Mouse (Mus musculus) erythroid progenitor cell, adult 5-6 weeks (primary cell): ENCODE measurements around the gene Vstm2l. TPM values are rescaled to one million over a fixed set of nuclear protein-coding genes. Genes with fewer than 3 reads are reported as not detected.

ENCODE experiments used
- ATAC-seq: replicated peaks from 2 replicates; pipeline ENCODE4 v1.8.0; 2016; ENCODE audit warnings: moderate number of reproducible peaks, mild to moderate bottlenecking, moderate TSS enrichment, inconsistent platforms; ENCODE audit not compliant: poor library complexity, low FRiP score, severe bottlenecking
- total RNA-seq, 2 experiments: library from RNA; stranded (forward) in 1 of 2; stranded (reverse) in 1 of 2; fragments of 150-400 nt in 1 of 2; fragments of 186-747, 209-891 nt in 1 of 2; gene quantifications; 2 replicates each; pipeline versions ENCODE4 v1.2.3 to v1.2.4; 2015 to 2017; ENCODE audit warnings: low replicate concordance in 2 of 2

Vstm2l gene
- not detected in 2 replicates for total RNA-seq (2015; ENCODE audit: low replicate concordance)
- not detected in 2 replicates for total RNA-seq (2017; ENCODE audit: low replicate concordance)

DNA sequence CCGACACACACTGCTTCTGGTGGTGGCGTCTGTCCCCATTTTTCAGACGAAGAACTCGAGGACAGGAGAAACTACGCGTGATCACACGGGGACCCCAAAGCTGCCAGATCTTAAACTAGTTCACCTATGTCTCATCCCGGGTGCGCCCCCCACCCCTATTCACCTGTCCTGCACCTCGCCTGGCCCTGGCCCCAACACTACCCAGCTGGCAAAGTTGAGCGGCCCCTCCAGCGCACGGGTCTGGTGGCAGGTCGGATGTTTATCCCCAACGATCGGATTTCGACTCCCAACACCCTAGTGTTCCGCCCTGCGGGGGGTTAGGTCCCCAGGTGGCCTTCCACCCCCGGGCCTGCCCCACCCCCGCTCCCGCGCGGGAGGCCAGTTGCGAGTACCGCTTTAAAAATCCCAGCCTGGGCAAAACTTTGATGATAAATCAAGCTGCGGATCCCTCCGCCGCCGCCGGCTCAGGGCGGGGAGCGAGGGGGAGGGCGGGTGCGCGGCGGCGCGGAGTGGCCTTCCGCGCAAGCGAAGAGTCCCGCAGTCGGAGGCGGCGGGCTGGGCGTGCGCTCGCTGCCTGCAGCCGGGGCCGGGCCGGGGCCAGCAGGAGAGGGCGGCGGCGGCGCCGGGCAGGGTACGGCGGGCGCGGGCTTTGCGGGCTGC lies at the start of gene Vstm2l:
Vstm2l (plus strand) TSS at position 549 of the 660 bp plus-strand sequence.
- ATAC-seq = no peak

DNA sequence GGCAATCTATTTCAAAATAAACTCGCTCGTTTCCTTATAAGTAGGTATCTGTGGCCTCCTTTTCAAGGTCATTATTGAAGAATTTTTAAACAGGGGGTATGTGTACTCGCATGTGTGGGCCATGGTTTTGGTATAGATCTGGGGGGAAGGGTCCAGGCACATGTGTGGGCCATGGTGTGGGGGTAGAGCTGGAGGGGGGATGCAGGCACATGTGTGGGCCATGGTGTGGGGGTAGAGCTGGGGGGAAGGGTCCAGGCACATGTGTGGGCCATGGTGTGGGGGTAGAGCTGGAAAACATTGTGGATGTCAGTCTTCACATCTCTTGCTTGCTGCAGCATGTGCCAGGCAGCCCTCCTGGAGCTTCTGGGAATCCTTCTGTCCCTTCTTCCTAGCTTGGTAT lies 47.3 kb upstream of the Vstm2l start:
- no peak for ATAC-seq

DNA sequence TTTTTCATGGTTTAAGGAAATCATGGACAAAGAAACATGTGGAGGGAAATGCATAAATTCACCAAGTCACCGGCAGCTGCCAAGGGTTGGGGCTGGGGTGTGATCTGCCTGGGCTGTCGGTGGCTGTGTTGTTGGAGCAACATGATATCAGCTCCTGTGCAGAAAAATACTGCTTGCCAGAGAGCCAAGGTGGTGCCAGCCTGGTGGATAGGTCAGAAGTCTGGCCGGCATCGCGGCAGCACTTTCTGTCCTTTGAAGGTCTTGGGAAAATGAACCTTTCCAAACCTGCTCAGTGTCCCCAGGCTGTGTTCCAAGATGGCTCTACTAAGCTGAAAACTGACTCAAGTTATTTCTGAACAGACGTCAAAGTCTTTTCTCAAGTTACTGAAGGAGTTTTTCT lies 44.2 kb upstream of the Vstm2l start:
- ATAC-seq = no peak

DNA sequence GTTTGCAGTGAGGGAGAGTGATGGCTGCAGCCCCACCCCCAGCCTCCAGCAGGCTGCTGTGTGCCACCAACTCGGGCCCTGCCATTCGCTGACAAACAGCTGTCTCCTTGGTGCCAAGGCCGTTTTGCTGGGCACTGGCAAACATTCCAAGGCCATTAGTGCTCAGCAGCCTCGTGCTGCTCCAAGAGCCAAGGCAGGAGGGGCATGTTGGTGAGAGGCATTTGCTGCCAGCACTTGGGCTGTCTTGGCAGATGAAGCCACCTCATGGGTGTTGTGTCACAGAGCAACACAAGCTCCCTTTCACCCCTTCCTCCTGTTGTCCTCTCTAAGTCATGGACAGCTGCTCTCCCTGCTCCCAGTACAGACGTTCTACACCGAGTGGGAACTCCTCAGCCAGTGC lies 41.2 kb upstream of the Vstm2l start:
- no peak for ATAC-seq

DNA sequence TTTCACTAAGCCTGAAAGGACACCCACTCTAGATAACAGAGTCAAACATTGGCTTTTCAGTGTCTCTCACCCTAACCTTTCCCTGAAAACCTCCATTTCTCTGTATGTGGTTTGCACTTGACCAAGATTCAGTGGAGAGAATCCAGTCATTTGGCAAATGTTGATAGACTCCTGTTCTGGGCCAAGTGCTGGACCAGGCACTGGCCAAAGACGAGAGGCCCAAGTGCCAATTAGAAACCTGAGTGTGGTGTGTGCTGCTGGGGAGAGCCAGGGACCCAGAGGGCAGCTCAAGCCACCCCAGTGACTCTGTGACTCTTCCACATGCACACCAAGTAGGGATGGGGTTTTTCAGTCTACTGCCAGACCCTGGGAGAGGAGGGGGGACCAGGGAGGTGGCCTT lies 40.8 kb upstream of the Vstm2l start:
- no peak for ATAC-seq

DNA sequence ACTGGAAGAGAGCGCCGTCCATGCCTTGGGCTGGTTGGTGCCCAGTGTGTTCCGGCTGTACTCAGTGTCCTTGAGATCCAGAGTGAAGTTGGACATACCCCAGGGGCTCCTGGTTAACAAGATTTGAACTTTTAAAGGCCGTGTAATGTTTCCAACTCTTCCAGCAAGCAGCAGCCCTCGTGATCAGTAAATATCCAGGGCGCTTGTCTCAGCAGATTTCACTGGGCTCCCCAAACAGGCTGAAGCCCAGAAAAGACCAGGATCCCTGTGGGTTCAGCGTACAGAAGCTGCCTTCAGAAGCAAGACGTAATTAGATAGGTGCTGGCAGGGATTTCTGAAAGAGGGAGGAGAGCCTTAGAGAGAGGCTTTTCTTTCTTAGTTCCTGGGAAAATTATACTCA lies 39.3 kb upstream of the Vstm2l start:
- no peak for ATAC-seq

DNA sequence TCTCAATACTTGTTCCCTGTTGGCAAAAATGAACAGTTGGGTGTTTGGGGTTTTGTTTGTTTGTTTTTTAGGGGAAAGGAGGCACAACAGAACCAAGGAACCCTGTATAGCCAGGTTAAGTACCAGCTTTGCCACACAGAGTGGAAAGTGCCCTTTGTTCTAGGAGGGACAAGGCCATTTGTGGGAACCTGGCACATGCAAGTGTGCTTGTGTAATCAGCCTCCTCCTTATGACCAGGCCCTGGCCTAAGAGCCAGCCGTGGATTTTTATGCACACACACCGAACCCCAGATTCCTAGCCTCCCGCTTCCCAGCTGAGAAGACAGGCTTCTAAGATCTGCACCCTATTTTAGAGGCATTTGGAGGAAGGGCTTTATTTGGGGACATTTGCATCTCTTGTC lies 37.1 kb upstream of the Vstm2l start:
- no peak for ATAC-seq

DNA sequence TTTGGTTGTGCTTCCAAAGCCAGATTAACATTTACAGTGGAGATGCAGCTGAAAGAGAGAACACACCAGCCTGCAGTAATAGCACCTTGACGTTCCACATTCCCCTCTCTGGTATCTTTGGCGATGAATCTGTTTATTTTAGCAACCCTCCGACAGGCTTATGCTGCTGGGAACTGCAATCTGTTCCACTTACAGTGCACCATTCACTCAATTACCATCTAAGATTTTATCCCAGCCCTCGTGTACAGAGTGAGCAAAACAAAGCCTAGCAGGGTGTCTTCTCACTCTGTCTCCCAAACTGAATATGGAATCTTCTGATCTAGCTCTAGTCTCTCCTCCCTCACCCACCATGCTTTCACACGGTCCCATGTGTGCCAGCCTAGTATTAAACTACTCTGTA lies 36.5 kb upstream of the Vstm2l start:
- ATAC-seq = no peak

DNA sequence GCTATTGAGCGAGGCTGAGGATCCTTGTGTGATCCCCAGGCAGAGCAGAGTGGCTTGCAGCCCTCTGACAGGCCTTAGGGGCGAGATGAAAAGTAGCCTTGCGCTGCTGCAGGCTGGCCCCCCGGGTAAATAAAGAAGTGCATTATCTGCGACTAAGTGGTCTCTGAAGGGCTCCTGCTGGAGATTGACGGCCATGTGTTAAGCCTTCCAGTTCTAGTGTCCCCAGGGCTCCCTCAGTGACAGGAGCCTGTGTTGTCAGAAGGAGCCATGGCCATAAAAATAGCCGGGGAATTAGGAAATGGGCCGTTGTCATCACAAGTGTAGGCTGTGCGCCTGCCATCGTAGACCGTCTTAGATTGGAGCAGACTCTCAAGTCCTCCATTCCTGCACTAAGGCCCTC lies 32.5 kb upstream of the Vstm2l start:
- ATAC-seq = no peak

DNA sequence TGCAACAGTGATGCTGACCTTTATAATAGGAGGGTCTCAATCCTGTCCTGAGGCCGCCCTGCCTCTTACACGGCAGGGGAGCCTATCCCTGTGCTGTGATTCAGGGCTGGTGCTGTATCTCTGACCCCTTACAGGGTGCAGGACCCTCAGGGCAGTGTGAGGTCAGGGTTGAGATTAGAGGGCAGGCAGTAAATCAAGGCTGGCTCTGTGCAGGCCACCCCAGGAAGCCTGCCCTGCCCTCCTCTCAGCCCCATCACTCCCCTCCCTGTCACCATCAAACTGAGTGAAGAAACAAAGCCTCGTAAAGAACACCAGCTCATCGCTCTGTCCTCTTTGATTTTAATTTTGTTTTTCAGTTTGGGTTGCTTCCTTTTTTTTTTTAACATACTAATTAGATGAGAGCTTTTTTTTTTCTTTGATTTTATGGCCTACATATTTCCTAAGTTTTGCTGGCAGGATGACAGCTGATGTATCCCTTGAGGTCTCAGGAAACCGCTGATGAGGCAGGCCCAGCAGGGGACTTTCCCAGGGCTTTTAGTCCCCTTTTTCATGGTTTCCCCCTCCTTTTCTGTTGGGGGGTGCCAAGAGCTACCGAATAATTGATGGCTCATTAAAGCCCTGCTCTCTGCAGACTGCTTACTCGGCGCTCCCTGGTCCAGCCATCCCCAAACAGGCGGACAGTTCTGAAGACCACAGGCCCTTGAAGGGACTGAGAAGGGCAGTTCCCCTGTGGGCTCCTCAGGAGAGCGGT lies 27.0 kb upstream of the Vstm2l start:
- ATAC-seq = no peak

DNA sequence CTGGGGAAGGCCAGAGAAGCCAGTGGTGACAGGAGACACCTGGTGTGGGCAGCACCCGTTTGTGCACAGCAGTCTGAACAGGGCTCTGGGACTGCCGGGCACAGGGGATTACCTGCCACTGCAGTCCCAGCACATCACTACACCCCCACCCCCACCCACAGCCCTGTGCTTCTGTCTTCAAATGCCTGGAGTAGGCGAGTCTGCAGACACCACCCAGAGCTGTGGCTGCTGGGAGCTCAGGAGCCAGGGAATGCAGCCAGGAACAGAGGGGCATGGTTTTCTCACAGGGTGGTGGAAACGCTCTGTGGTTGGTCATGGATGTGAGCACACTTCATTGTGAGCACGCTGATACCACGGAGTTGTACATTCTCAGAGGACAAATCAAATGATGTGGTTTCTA lies 23.3 kb upstream of the Vstm2l start:
- no peak for ATAC-seq

DNA sequence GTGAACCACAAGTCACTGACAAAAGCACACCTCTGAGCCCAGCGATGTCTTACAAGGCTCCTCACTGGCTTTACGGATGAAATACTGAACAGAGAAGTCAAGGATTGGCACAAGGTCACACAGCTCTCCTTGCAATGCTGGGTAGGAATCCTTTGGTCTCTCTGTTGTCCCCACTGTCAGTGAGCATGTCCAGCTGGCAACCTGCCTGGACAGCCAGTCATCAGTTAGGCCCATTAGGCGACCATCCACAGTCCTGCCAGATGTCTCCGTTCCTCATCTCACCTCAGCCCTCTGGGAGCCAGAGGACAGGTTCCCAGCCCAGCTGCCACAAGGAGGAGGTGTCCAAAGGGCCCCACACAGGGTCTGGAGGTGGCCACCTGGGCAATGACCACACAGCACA lies 17.3 kb upstream of the Vstm2l start:
- ATAC-seq = no peak

DNA sequence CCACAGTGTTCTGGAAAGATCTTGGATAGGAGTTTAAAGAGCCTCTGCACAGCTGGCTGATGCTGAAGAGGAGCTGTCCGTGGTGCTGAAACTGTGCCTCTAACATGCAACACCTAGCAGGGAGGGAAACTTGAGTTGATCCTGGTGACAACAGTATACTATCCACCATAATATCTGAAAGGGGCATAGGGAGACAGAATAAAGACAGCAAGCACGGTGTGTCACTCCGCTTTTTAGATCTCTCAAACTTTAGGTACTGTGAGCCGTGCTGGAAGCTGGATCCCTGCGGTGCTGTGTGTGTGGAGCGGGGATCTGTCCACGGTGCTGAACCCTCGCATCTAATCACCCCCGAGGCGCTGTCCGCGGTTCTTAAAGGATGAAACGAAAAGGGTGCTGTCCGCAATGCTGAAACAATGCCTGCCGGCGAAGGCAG lies 1.2 kb upstream of the Vstm2l start:
- 0 out of 2 replicates have a peak, but pooled peaks have one; percentile 42 for ATAC-seq

DNA sequence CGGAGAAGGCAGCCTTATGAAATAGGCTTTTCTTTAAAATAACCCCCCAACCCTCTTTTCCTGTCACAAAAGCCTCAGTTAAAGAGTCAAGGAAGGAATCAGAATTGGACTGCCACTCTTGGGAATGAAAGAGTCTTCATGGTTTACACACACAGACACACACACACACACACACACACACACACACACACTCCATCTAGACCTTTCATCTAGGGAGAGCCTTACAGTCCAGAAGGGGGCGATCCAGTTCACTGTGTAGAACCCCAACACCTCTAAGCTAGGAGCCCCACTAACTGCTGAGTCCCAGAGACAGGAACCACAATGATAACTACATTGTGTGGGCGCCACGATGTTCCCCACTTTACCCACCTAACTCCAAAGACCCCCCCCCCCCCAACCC lies 748 bp upstream of the Vstm2l start:
- no peak for ATAC-seq

DNA sequence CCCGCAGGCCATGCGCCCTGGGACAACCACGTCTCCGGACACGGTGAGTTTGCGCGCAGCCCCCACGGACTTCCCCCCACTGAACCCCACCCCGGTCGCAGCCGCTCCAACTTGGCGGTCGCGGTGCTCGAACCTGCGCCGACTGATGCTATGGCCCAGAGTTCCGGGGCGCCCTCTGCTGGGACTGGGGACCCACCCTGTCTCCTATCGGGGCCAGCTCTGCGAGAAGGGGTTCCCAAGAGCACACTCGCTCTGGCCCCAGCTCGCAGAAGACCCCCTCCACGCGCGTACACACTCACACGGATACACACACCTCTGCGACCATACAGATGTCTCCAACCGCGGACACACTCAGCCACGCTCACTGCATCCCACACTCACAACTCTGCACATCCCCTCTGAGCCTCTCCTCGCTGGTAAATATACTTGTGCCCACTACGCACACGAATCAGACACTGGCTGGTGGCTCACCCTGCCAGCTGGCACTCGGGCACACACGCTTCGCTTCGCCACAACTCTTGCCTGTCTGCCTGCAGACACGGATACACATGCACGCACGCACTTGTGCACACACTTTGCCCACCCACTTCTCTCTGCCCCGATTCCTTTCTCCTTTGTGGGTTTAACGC lies 550 bp downstream of the Vstm2l start:
- no peak for ATAC-seq

DNA sequence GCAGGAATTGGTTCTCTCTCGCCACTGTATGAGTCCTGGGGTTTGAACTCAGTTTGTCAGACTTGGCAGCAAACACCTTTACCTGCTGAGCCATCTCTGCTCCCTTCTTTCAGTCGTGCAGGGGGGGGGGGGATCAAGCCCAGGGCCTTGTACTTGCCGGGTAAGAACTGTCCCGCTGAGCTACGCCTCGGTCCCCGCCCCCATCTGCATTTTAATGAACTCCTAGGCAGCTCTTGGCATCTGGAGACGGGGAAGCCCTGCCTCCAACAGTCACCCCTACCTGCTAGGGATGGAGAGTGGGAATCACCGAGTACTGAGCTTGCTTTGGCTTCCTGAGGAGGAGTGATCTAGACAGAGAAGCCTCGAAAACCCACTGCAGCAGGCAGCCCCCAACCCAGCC lies 4.1 kb downstream of the Vstm2l start:
- ATAC-seq = no peak

DNA sequence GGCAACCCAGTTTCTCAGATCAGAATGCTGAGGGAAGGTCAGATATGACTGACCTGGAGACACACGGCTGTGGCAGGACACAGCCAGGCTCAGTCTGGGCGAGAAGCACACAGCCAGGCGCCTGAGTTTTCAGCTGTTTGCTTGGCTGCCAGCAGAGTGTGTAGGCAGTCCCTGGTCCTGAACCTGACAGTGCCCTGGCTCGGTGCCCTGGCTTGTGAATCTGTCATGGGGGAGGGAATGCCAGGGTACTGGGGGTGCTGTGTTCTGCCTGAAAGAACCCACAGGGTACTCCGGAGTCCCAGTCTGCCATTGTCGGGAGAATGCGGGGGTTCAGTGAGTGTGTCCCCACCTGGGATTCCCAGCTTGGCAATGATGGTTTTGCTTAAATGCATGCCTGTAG lies 7.1 kb downstream of the Vstm2l start:
- no peak for ATAC-seq

DNA sequence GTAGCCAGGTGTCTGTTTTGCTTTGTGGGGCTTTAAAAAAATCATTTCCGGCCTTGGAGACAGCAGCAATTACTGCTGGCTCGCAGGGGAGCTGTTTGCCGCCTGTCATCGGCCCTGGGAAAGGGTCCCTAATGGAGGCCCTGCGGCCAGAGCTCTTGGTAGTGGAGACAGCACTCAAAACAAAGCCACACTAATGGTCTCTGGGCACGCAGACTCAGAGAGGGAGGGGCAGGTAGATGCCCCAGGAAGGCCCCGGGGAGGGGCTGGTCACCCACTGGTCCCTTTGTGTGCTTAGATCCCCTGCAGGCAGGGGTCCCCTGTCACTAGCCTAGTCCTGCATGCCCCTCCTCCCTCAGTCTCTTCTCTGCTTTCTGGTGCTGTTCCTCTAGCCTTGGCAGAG lies 9.0 kb downstream of the Vstm2l start:
- no peak for ATAC-seq

DNA sequence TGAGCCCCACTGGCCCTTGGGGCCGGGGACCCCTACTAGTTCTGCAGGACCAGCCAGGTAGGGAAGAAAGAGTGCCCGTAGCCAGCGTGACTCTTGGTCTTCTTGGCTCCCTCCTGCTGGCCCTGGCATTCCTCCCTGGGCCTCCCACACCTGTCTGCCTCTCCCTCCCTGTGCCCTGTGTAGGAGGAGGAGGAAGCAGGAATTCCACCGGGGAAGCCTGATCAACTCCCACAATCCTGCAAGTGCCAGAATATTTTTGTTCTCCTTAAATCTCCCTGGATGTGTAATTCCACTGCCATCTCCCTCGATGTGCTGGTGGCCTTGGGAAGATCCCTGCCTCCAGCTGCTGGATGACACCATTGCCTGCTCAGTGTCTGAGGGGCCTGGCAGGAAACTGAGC lies 10.1 kb downstream of the Vstm2l start:
- ATAC-seq = no peak

DNA sequence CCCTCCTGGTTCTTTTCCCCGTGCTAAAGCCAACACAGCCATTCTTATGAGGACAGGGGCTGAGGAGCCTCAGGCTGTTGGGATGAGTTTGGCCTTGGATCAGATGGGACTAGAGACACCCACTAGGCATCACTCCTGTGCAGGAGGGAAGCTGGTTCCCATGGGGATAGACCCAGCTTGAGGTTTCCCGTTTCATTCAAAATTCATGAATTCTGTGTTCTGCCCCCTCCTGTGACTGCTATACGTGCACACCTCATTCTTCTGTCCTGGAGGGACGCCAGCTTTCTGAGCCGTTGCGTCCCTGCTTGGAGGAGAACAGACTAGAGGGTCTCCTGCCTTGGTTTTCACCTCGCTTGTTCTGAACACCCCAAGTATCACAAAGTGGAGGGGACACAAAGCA lies 12.0 kb downstream of the Vstm2l start:
- no peak for ATAC-seq

DNA sequence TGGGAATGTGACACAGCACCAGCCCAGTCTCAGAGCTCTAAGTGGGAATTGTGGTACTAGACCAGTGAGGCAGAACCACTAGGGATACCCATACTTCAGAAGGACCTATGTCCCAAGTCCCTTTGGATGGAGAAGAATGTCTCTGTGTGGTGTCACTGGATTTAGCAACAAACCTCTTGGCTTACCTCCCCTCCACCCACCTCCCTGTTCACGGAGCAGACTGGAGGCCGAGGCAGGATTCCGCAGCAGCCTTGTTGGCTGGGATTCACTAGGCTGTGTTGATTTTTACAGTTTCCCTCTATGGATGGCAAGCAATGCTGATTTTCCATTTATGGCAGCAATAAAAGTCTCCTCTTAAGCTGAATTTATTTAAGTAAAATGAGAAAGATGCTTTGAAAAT lies 12.5 kb downstream of the Vstm2l start:
- ATAC-seq = no peak
